Mouse (Mus musculus) cortical plate, adult 2 months (tissue): ENCODE measurements at regions not wholly inside any gene's neighbourhood (a gene's known extent, or its start where the extent isn't known, plus 50 kb on each side); places are given as distances from the start of the nearest gene placed in this dataset.

ENCODE experiments used
- CTCF ChIP-seq: fragments of 200-500 bp; IDR thresholded peaks from 2 replicates; pipeline ENCODE4 v1.5.1; 2011; ENCODE audit warnings: mild to moderate bottlenecking, control low read depth, low read length; ENCODE audit not compliant: insufficient read depth; ENCODE audit errors: extremely low read depth
- POLR2A ChIP-seq: fragments of 200-500 bp; IDR thresholded peaks from 2 replicates; pipeline ENCODE4 v1.6.1; 2011; ENCODE audit warnings: mild to moderate bottlenecking, low read length, control low read depth; ENCODE audit not compliant: insufficient read depth; ENCODE audit errors: extremely low read depth

GRCm38 (mm10) chr12:71618466-71618865 is 212.4 kb upstream of the Daam1 start:
- TF ChIP-seq POLR2A = no peak
- TF ChIP-seq CTCF = no peak
